Mouse (Mus musculus) spleen, adult 2 months (tissue): ENCODE measurements around the gene Zfhx3.

Source experiments
- CTCF ChIP-seq: fragments of 200-500 bp; IDR thresholded peaks from 2 replicates; pipeline ENCODE4 v1.5.1; 2011; ENCODE audit warnings: mild to moderate bottlenecking, inconsistent platforms; ENCODE audit not compliant: insufficient read depth, insufficient read length, insufficient replicate concordance; ENCODE audit errors: extremely low read depth
- POLR2A ChIP-seq: fragments of 200-500 bp; IDR thresholded peaks from 2 replicates; pipeline ENCODE4 v1.6.1; 2011; ENCODE audit warnings: low read depth, low read length, inconsistent platforms

DNA sequence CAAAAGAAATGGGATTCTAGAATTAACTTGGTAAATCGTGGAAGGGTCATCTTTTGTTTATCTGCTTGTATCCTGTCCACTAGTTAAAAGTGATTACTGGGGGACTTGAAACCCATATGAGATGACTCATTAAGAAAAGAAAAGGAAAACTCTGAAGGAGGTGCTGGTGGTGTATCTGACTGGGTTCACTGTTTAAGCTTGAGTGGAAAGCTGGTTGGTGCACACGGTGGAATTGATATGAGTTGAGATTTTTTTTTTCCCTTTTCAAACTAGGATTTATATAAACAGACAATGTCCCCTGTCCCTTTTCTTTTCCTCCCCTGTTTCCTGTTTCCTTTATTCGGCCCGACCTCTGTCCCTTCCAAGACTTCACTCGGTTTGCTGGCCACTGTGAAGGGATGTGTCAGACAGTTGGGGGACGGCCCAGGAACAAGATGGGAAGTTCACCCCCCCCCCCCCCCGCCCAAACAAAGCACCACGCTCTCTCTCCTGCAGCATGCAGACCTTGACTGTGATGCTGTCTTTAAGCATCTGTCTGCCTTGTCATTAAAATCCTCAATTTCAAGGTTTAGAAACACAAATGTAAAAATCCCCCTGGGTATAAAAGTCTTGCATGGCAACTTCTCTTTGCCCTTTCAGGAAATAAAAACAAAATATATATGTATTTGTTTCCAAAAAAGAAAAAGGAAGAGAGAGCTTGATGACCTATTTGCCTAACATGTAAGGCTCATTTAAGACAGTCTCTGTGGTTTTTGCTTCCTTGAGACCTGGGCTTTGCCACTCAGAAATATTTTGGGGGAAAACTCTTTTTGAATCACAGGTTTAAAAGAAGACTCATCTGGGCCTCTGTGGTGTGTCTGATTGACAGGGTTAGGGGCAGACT is 768.4 kb downstream of the Zfhx3 start:
- TF ChIP-seq CTCF (no peak), POLR2A (no peak)
